Mouse (Mus musculus) 3134 (cell line): ENCODE data around the gene Abhd5.
A peak's percentile ranks its signal among the peaks of the same experiment; 100 is the strongest.

Experiments used
- DNase-seq: peaks from one replicate; pipeline ENCODE4 v3.0.0-alpha.2; 2011; ENCODE audit warnings: low spot score; ENCODE audit not compliant: insufficient read length; ENCODE audit errors: extremely low read depth

The Abhd5 gene

DNA sequence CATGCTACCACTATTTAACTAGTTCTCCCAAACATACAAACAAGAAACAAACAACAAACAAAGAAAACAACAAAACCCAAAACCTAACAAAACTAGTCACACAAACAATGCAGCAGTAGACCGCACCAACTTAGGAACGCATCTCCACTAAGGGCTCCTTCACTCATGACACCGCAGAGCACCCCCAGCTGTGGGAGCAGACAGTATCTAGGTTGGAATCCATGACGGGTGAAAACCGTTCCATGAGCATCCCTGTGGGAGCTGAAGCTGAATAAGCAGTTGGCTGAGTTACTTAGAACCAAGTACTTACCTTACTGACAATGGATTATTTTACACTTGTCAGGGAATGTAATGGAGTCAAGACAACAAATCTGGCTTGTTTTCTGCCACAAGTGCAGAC, 5.3 kb upstream of the Abhd5 start:
- DNase-seq = no peak

DNA sequence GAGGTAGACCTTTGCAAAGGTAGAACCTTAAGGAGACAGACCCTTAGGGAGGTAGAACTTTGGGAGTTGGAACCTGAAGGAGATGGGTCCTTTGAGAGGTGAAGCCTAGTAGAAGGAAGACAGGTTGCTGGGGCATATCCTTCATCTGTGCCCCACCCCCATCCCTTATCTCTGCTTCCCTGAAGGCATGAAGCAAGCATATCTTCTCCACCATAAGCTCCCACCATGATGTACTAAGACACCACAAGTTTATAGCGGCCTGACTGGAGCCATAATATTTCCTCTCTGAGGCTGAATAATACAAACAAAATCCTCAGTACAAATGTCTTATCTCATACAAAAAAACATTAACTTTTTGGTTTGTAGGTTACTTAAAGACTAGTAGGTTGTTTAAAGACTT, 3.5 kb upstream of the Abhd5 start:
- DNase-seq = no peak

DNA sequence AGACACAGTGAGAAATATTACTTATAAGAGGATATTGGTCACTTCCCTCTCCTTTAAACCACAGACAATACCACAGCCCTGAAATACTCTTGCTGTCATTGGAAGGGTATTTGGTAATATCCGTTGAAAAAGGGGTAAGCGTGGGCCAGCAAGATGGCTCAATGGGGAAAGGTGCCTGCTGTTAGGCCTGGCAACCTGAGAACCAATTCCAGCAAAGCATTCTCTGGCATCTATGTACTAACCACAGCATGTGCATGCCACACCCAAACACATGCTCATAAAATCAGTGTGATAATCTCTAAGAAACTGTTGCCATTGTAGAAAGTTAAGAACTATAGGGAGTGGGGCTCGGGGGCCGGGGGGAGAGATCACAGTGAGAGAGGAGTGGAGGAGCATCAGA, 2.1 kb upstream of the Abhd5 start:
- peak; percentile 19 for DNase-seq

DNA sequence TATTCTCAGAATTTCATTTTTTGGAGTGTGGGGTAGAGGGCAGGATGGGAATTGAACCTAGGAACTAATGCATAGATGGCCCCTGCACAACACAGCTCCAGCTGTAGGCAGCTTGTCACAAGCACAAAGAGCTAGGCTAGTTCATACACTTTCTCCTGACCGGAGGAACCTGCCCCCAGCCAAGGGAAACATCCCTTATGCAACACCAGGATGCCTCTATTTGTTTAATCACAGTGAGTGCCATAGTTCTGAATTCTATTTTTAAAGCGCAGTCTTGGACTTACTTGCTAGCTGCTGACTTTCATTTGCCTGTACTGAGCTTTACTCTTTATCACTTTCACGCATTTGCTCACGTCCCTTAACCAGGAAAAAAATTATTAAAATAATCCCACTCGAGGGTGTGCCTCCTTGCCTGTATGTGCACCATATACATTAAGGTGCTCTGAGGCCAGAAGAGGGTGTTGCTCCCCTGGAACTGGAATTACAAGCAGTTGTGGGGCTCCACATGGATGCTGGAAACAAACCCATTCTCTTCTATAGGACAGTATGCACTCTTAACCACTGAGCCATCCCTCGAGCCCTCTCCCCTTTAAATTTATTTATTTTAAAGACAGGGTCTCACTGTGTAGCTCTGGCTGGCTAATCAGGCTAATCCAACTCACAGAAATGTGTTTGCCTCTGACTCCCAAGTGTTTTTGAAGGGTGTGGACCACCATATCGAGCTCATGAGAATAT, 845 bp upstream of the Abhd5 start:
- DNase-seq = no peak

DNA sequence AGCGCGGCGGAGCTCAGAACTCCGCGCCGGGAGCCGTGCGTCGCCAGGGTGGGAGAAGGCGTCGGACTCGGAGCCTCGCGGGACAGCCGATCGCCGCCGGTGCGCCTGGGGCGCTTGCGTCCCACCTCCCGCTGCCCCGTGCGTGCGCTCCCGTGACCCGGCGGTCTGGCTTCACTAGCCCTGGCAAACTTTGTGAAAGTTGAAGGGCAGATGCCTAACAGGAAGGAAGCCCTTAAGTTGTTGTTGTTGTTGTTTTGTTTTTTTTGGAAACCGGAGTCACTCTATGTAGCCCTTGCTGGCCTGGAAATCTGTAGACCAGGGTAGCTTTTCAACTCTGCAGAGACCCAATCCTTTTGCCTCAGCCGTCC, 601 bp downstream of the Abhd5 start:
- DNase-seq = no peak

DNA sequence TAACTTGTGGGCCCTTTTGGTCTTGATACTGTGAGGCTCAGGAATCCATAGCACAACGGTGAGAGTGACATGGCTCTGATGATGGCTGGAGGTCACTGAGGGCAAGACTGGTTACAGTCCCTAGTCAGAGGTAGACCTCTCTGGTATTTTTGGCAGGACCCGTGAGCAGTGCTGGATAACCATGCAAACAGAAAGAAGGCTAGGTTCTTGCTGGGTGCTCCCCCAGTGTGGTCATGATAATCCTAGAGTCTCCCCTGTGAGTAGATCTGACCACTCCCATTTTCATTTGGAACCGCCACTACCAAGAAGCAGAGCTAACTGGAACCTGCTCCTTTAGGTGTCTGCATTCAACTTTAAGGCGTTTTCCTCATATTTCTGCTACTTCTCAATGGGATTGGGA, 1.5 kb downstream of the Abhd5 start:
- no peak for DNase-seq

DNA sequence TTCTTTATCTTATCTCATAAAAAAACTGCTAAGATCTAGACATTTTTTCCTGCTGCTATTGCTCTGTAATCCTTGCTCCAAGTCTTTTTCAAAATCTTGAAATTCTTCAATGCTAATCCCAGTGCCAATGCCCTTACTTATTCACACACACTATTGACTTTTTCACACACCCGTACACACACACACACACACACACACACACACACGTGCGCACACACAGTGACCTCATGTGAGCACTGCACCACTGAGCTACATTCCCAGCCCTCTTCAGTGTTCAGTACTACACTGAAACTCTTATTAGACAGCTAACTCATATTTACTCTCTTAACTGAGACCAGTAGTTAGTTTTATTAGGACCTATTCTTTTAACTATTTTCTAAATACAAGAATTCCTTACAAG, 2.8 kb downstream of the Abhd5 start:
- DNase-seq = no peak

DNA sequence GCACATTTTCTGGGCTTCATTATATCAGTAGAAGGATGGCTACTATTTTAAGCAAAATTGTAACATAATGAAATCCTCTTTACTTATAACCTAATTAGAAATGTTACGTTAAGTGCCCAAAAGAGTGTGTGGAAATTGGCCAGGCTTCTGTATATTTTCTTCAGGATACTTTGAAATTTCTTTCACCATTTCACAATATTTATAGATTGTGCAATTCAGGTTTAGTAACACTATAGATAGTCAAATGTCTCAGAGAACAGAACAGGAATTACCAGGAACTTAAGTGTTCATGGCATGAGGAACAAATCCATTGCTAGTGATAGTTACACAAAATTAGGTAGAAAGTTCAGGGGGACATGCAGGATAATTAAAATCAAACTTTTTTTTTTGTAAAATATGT, 5.7 kb downstream of the Abhd5 start:
- DNase-seq = no peak

DNA sequence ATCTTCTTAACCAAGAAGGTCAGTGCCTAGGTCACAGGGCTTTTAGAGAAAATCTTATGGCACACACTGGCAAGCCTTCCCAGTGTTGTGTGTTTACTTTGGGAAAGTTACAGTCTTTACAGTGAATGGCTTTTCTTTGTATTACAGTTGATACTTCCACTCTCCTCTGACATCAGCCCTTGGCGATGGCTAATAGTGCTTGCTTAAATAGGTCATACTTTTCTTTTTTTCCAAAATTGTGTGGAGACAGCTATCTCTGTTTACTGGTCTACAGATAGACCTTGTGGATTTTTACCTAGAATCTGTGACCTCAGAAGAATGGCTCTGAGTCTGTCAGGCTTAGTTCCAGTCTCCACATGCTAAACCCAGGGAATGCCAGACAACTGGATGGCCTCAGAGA, 6.2 kb downstream of the Abhd5 start:
- DNase-seq = no peak

DNA sequence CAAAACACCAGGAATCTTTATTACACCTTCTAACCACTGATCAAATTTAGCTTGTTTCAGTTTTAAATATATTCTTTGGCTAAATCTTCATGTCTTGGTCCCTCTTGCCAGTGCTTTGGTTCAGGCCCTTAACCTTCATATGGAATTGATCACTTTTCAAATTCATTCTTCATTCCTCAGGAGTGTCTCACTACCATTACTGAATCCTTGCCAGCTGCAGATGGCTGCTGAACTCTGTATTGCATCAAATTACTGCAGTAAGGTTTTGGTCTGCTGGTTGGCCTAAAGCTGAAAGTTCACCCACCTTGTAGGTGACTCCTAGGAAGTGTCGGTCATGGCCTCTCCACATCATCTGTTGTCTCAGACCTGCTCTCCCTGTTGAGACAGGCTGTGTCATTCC, 12.8 kb downstream of the Abhd5 start:
- no peak for DNase-seq

DNA sequence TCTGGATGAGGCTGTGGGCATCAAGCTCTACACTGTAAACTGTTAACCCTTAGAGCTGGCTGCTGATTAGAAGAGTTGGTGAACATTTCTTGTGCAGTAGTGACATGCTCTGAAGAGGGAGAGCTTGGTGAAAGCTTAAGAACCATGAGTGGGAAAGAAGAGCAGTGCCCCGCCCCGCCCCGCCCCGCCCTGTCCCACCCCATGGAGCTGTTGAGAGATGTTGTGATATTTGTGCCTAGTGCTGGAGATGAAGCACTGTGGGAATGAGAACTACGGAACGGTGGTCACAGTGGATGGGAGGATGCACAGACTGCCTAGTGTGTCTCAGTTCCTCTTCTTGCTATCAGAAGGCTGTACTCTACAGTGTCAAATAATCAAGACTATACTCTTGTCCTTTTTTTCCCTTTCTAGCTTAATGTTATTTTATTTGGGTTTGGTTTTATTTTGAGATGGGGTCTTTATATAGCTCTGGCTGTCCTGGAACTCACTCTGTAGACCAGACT, 18.9 kb downstream of the Abhd5 start:
- no peak for DNase-seq

DNA sequence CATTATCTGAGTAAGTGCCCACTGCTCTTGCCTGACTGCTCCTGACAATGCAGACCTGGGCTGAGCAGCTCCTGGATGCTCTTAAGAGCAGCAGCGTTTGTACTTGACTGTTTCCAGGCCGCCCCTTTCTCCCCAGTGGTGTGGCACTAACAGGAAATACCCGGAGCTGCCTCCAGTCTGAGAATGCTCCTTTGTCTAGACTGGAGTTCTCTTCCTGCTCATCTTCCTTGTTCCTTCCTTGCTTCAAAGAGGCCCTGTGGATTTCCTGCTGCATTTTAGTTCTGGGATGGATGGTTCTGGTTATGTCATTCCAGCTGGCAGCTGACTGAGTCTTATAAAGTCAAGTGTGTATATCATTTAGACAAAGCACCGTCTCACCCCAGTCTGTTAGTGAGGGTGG, 21.1 kb downstream of the Abhd5 start:
- DNase-seq = no peak

DNA sequence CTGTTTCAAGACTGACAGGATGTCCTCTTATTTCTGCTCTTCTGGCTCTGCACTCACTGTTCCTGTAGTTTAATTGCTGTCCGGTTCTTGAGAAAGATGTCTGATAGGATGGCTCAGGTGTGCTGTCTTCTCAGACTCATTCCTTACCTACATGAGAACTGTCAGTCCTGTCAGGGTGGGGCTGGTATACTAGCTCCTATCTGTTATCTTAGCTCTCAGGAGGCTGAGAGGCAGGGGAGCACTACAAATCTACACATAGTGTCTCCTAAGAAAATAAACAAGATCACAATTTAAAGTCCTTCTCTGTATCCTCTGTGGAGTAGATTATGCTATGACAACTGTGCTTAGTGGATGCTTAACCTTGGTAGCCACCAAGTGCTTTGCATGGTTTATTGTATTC, 21.6 kb downstream of the Abhd5 start:
- DNase-seq = no peak

DNA sequence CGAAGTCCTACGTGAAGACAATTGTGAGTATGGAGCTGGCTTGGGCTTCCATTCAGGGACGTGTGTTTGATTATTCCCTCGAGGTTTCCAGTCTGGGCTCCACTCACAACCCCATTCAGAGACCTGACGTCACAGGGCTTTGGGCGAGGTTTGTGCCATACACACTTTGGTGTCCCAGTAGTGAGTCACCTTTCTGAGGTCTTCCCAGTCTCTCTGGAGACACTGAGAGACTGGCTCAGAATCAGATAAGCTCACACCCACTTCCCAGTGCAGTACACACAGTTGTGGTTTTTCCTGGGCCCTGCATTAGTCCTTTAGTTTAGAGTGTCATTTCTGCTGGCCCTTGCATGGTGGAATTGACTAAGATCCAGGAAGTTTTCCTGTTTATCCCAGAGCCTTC, 27.6 kb downstream of the Abhd5 start:
- DNase-seq = peak; percentile 68

DNA sequence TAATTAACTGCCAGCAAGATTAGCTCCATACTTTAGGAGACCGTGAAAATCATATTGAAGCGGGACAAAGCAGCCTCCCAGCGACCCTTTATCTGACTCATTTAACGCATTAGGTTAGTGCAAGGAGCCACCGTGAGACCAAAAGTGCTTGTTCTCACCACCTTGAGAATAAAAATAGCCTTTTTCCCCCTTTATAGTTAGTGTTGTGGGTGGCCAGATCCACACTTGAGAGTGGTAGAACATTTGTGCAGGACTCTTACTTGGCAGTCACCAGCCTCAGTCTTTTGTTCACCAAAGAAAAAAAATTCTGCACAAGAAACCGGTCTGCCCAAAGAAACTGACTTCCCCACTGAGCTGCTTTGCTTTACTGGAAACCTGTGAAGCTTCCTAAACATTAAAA, 29.6 kb downstream of the Abhd5 start:
- no peak for DNase-seq

DNA sequence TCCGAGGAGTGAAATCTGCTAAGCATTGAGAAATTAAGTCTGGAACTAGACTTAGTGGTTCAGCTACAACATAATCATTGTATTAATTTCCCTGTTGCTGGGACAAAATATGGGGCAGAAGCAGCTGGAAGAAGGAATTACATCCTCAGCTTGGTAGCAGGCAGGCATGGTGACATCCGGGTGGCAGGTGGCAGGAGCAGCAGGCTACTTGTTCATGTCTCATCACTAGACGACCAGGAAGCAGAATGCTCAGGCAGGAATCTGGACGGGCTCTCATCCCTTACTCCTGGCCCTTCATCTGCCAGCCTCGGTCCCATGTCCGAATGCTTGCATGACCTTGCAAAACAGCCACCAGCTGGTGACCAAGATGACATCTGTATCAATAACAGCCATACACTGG, 30.6 kb downstream of the Abhd5 start:
- no peak for DNase-seq

DNA sequence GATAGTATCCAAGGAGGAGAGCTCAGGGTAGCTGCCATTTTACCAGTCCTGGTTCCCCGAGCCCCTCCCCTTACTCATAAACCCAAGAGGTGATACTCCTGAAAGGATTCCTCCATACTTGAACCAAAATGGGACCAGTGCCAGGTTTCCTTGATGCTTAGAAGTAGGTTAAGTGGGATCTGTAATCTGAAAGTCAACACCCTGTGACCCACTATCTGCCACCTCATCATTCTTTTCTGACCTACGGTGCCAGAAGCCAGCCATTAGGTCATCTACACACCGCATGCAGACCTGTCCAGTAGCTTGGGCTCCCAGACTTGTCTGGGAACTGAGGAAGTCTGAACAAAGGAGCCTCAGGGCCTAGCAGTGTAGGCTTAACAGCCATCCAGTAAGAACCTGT, 34.6 kb downstream of the Abhd5 start:
- DNase-seq = no peak

DNA sequence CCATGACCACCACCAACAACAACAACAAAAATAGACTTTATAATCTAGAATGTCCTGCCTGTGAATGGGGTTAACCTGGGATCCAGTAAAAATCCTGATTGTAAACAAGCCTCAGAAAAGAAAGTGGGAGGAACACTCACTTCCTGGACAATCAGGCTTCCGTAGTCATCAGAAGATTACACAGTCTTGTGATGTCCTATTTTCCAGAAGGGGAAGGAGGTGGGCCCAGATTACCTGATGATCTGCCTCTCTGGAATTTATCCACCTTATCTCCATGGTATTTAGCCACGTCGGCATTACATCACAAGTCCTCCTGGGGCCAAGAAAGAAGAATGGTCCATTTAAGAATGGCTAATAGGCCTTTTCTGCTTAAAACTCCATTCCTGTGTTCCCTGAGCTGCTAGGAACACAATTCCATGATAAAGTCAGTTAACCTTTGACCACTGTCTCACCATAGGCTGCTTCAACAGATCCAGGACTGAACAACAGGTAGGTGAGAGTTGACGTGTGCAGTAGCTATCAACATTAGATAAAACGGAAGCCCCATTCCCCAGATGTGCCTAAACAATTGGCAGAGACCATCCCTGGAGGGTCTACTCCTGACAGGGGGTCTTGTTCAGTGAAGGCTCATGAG, 38.0 kb downstream of the Abhd5 start:
- DNase-seq = no peak

DNA sequence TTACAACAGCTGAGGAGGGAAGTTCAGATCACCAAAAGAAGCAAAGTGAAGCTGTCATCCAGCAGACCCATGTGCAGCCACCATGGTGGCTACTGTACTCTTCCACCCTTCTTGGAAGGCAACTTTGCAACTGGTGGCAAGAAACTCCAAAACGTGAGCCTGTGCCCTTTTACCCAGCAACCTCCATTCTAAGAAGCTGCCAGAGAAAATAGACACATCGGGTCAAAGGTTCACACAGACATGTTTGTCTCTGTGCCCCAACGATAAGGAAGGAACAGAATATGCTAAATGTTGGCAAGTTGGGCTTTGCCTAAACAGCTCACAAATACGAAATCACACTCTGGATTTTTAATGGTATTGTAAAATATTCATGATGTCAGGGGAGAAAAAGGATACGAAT, 44.4 kb downstream of the Abhd5 start:
- no peak for DNase-seq

DNA sequence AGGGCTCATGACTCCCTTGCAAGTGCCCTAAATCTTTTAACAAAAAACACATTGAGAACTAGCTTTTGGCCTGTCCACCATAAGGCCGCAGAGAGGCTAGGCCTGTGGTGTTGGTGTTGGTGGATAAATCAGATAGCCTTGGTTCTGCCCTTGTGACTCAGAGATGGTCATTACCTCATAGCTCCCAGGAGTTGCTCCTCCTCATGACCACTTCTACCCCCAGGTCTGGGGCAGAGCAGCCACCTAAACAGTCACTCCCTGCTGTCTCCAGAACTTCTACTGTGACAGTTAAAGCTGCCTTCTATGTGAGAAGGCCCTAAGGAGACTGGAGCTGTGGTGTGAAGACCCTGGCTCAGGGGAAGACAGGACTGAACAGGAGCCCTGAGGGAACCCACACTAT, 45.7 kb downstream of the Abhd5 start:
- no peak for DNase-seq

DNA sequence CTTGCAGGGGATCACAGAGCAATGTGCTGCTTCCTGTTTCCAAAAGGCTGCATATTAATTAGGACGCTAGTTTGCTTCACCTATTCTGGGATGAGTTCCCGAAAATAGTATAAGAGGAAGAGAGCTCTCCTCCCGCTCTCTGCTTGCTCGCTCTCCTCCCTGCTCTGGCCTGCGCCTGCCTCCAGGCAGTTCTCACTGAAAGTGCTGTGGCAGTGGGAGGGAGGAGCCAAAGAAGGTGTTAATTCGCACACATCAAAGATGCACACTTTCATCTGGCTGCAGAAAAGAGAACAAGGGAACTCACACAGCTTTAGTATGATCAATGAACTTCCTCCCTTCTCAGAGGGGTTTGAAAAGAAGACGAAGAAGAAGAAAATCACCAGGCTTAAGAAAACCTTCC, 47.3 kb downstream of the Abhd5 start:
- no peak for DNase-seq

DNA sequence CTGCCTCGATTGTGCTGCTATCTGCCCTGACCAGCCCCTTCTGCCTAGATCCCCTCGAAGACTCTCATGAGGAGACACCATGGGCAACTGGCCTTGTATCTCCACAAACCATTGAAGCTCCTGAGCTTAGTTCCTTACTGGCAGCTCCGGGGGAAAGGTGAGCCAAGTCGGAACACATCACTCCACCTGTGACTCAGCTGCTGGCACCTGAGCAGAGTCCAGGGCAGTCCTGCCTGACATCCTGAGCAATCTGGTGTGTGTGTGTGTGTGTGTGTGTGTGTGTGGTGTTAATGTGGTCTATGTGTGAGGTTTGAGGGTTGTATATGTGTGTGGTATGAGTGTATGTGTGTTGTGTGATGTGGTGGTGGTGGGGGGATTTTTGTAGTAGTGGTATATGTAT, 49.8 kb downstream of the Abhd5 start:
- no peak for DNase-seq
